Comparison of ENCODE assay signal across 9 mouse cellular contexts in genomic region chrX:103557496-103557895, GRCm38 (mm10).
DNase-seq lines count a peak whose midpoint lies in the region; ATAC-seq lines count a peak whose summit lies in the region.
"Had no signal": no experiment of that assay in that cellular context is flagged by ENCODE, and none has a peak within 500 bp of the region (broad histone marks: within the 10 kb centered on the region; RNA-seq: fewer than 3 reads in every experiment).

No protein-coding gene starts in this region.

- DNase-seq in heart, postnatal 36 days, result no peak
- DNase-seq in right cerebral cortex, postnatal 10 days (ENCODE audit: low spot score in 2 of 2), result peak; percentile 45 to 74
- DNase-seq in right cerebral cortex, adult 2 months (ENCODE audit: low spot score in 2 of 2), result no peak
- no peak for DNase-seq in limb, embryonic 10.5 days (ENCODE audit: low spot score)
- no peak for DNase-seq in cerebellum, adult 8-10 months
- DNase-seq: kidney, adult 8-10 months had no signal

- H3K27ac ChIP-seq in heart, embryonic 16.5 days (ENCODE audit: low read length), result peak overlapping the region; percentile 73
- peak overlapping the region; percentile 73; the same call in 1 of the 2 replicates for H3K27ac ChIP-seq in intestine, embryonic 15.5 days
- H3K27ac ChIP-seq in limb, embryonic 10.5 days, result no peak overlapping the region

- H3K4me1 ChIP-seq in heart, embryonic 16.5 days (ENCODE audit: control insufficient read depth, insufficient read depth, low read length), result peaks cover 15% of the 10 kb centered on the region
- H3K4me1 ChIP-seq in intestine, embryonic 15.5 days (replicated peaks), result 0 out of 2 replicates have a peak, but pooled peaks cover 8% of the 10 kb centered on the region
- H3K4me1 ChIP-seq in limb, embryonic 10.5 days, result peaks cover 14% of the 10 kb centered on the region

- no peak for ATAC-seq in heart, embryonic 16.5 days (replicated peaks; ENCODE audit: extremely low read depth, insufficient read depth, low FRiP score)
- ATAC-seq in intestine, embryonic 15.5 days, result no peak

- WGBS in heart, embryonic 16.5 days, result 82% methylated on average over 4 of the region's 4 CpGs
- 87% methylated on average over 4 of the region's 4 CpGs for WGBS in intestine, embryonic 15.5 days
- 92% methylated on average over 4 of the region's 4 CpGs for WGBS in limb, embryonic 10.5 days

- no peak overlapping the region for H3K4me2 ChIP-seq in heart, embryonic 16.5 days (ENCODE audit: low read depth, low read length)
- no peak overlapping the region for H3K4me2 ChIP-seq in intestine, embryonic 15.5 days (replicated peaks)

- peaks cover 3% of the 10 kb centered on the region; the same call in 1 of the 2 replicates for H3K36me3 ChIP-seq in heart, embryonic 16.5 days (ENCODE audit: control insufficient read depth, insufficient read depth)
- H3K36me3 ChIP-seq in intestine, embryonic 15.5 days, result no peaks in the 10 kb centered on the region
- peaks cover 6% of the 10 kb centered on the region for H3K36me3 ChIP-seq in limb, embryonic 10.5 days
- H3K36me3 ChIP-seq: G1E had no signal

- no peak overlapping the region for H3K4me3 ChIP-seq in heart, embryonic 16.5 days (ENCODE audit: low read length)
- H3K4me3 ChIP-seq in intestine, embryonic 15.5 days (replicated peaks), result no peak overlapping the region
- H3K4me3 ChIP-seq in limb, embryonic 10.5 days, result no peak overlapping the region

- H3K9me3 ChIP-seq in heart, embryonic 16.5 days (replicated peaks; ENCODE audit: control insufficient read depth, low read length), result no peaks in the 10 kb centered on the region
- no peaks in the 10 kb centered on the region for H3K9me3 ChIP-seq in intestine, embryonic 15.5 days
- H3K9me3 ChIP-seq in limb, embryonic 10.5 days (replicated peaks), result no peaks in the 10 kb centered on the region
- H3K9me3 ChIP-seq: G1E had no signal

- intact Hi-C loops in heart, postnatal 36 days (cut with DNase I), result no loop called here

- H3K27me3 ChIP-seq in heart, embryonic 16.5 days (ENCODE audit: control insufficient read depth, insufficient read depth, low read length), result no peaks in the 10 kb centered on the region
- no peaks in the 10 kb centered on the region for H3K27me3 ChIP-seq in intestine, embryonic 15.5 days (replicated peaks)
- H3K27me3 ChIP-seq in limb, embryonic 10.5 days (ENCODE audit: low read depth, poor library complexity, severe bottlenecking), result no peaks in the 10 kb centered on the region

- no peak overlapping the region for H3K9ac ChIP-seq in heart, embryonic 16.5 days (ENCODE audit: low read length)
- H3K9ac ChIP-seq in intestine, embryonic 15.5 days, result no peak overlapping the region

Comparison
In these comparisons a context has a peak if more than half of its experiments do, and no peak if none do; other contexts are left out.
1. DNase-seq: peak in right cerebral cortex, postnatal 10 days (2 of 2); none in heart, postnatal 36 days (0 of 2), right cerebral cortex, adult 2 months (0 of 2), limb, embryonic 10.5 days (single experiment) and cerebellum, adult 8-10 months (single experiment).